Mouse (Mus musculus): ENCODE data around the gene Rnasek. TPM values are rescaled to one million over a fixed set of nuclear protein-coding genes. Genes with fewer than 3 reads are reported as not detected.

Rnasek gene
- polyA plus RNA-seq, 1 experiment from 2014 or later = 164 TPM

GRCm38 (mm10) chr11:70250150-70250549 lies 10.5 kb upstream of the Rnasek start:
- H3K4me2 ChIP-seq (replicated peaks; ENCODE audit: low read depth, low read length) = no peak overlapping the region
- H3K4me3 ChIP-seq (ENCODE audit: low read depth, low read length) = no peak overlapping the region
- H3K9me3 ChIP-seq (ENCODE audit: control insufficient read depth, low read depth, low read length) = no peaks in the 10 kb centered on the region
- 0 out of 2 replicates have a peak, but pooled peaks cover 4% of the 10 kb centered on the region for H3K4me1 ChIP-seq (ENCODE audit: control insufficient read depth, insufficient read depth, low read length)
- H3K36me3 ChIP-seq (ENCODE audit: control insufficient read depth, insufficient read depth, low read length) = no peaks in the 10 kb centered on the region
- 72% methylated on average over 11 of the region's 11 CpGs for WGBS
- H3K27ac ChIP-seq (ENCODE audit: low read length) = no peak overlapping the region
- H3K27me3 ChIP-seq (ENCODE audit: control insufficient read depth, insufficient read depth, low read length) = 0 out of 2 replicates have a peak, but pooled peaks cover 7% of the 10 kb centered on the region
- no peak overlapping the region for H3K9ac ChIP-seq (replicated peaks; ENCODE audit: low read depth, low read length)
- no peak for ATAC-seq (ENCODE audit: insufficient number of reproducible peaks, insufficient read depth, low FRiP score, low read depth)

DNA sequence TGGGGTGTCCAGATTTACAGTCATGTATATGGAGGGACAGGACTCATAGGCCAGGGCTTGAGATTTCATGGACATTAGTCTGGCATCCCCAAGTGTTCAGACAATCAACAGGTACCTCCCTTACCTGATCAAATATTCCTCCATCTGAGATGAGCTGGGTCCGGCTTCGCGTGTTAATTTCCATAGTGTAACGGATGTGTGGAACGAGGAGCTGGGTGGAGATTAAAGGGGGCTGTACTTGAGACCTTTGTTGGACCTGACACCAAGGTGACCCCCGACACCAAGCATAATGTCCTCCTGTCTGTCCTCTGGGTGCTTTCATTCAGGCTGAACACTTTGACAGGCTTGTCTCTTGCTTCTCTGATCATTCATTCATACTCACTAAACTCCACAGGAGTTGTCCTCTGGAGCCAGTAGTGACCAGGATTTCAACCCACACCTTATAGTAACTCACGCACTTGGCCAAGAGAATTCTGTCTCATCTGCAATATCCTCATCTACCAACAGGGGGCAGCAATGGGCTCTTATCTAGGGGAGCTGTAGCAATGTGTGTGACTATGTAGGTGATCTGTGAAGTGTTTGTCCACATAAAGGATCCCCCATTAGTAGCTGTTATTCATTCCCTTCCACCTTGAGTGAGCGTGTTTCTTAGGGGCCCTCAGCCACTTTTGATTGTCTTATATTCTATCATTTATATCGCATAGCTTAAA lies 7.6 kb upstream of the Rnasek start:
- WGBS = 52% methylated on average over 9 of the region's 9 CpGs

DNA sequence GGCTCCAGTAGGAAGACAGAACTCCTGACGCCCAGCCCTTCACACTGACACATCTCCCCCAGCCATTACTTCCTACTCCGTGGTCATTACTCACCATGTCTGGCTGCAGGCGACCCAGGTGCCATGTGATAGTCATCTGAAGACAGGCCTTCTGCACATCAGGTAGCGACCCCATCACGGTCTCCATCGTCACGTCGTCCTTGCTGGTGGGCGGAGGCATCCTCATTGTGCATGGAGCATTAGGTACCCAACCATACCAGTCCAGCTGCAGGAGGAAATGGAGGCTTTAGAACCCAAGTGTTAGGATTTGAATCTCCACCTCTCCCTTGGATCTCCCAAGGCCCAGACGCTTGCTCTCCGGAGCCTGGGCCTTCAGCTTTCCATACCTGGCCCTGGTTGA lies 2.9 kb upstream of the Rnasek start:
- no peak overlapping the region for H3K4me3 ChIP-seq (ENCODE audit: low read depth, low read length)
- H3K9me3 ChIP-seq (ENCODE audit: control insufficient read depth, low read depth, low read length) = no peaks in the 10 kb centered on the region
- H3K4me2 ChIP-seq (replicated peaks; ENCODE audit: low read depth, low read length) = no peak overlapping the region
- H3K36me3 ChIP-seq (ENCODE audit: control insufficient read depth, insufficient read depth, low read length) = no peaks in the 10 kb centered on the region
- H3K9ac ChIP-seq (replicated peaks; ENCODE audit: low read depth, low read length) = no peak overlapping the region
- H3K4me1 ChIP-seq (ENCODE audit: control insufficient read depth, insufficient read depth, low read length) = peaks cover 12% of the 10 kb centered on the region
- ATAC-seq (ENCODE audit: insufficient number of reproducible peaks, insufficient read depth, low FRiP score, low read depth) = no peak
- no peaks in the 10 kb centered on the region for H3K27me3 ChIP-seq (ENCODE audit: control insufficient read depth, insufficient read depth, low read length)
- no peak overlapping the region for H3K27ac ChIP-seq (ENCODE audit: low read length)
- 71% methylated on average over 11 of the region's 11 CpGs for WGBS

More for the DNA sequence above, 7.6 kb upstream of the Rnasek start:
- Histone ChIP-seq H3K4me2 (replicated peaks; ENCODE audit: low read depth, low read length) (no peak overlapping the region), H3K9me3 (ENCODE audit: control insufficient read depth, low read depth, low read length) (no peaks in the 10 kb centered on the region), H3K27ac (ENCODE audit: low read length) (no peak overlapping the region), H3K9ac (replicated peaks; ENCODE audit: low read depth, low read length) (no peak overlapping the region), H3K4me3 (ENCODE audit: low read depth, low read length) (no peak overlapping the region), H3K36me3 (ENCODE audit: control insufficient read depth, insufficient read depth, low read length) (no peaks in the 10 kb centered on the region), H3K4me1 (ENCODE audit: control insufficient read depth, insufficient read depth, low read length) (no peaks in the 10 kb centered on the region), H3K27me3 (ENCODE audit: control insufficient read depth, insufficient read depth, low read length) (no peaks in the 10 kb centered on the region)
- ATAC-seq (ENCODE audit: insufficient number of reproducible peaks, insufficient read depth, low FRiP score, low read depth) = no peak

DNA sequence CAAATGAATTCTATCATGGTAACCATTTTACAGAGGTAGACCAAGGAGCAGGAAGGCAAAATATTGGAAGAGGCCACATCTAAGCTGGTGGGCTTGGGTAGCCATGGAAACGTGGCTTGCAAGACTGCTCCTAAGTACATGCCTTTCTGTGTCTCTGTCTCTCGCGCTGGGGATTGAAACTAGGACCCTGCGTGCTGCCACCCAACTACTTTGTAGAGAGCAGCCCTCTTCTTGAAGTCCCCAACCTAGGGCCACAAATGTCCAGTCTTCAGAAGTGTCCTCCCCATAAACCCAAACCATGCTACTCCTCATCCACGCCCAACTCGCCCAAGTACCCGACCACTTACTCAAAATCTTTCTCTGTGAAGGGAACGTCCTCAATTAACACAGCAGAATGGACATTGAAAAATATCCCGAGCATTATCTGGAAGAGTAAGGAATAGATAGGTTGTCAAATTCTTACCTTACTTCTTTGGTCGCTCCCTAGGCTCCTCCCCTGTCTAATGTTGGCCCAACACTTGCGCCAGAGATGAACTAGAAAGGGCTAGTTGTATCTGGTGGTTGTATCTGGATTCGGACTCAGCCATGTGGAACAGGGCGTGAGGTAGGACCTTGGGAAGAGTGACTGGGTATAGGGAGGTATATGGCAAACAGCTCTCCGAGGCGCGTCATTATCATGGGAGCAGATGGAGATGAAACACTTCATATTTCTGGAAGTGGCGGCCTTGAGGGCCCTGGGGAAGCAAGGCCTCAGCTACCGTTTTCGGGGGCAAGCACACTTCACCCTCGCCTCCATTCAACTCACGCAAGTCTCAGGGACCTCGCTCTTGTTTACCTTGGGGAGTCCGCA lies 826 bp downstream of the Rnasek start:
- ATAC-seq (ENCODE audit: insufficient number of reproducible peaks, insufficient read depth, low FRiP score, low read depth) = no peak
- 12% methylated on average over 23 of the region's 23 CpGs for WGBS

GRCm38 (mm10) chr11:70237457-70238167 lies 2.0 kb downstream of the Rnasek start, which contains the start of gene 0610010K14Rik:
0610010K14Rik (minus strand) TSS chr11:70237914.
- peak within 1 kb of the TSS; percentile 96 for H3K4me2 ChIP-seq (replicated peaks; ENCODE audit: low read depth, low read length)
- H3K27me3 ChIP-seq (ENCODE audit: control insufficient read depth, insufficient read depth, low read length) = no peaks in the 10 kb centered on the region
- H3K9me3 ChIP-seq (ENCODE audit: control insufficient read depth, low read depth, low read length) = no peaks in the 10 kb centered on the region
- peak; percentile 95 for ATAC-seq (ENCODE audit: insufficient number of reproducible peaks, insufficient read depth, low FRiP score, low read depth)
- peaks cover 22% of the 10 kb centered on the region for H3K4me1 ChIP-seq (ENCODE audit: control insufficient read depth, insufficient read depth, low read length)
- H3K36me3 ChIP-seq (ENCODE audit: control insufficient read depth, insufficient read depth, low read length) = peaks cover 6% of the 10 kb centered on the region
- H3K4me3 ChIP-seq (ENCODE audit: low read depth, low read length) = peak within 1 kb of the TSS; percentile 64
- under 1% methylated on average over 70 of the region's 70 CpGs for WGBS
- H3K9ac ChIP-seq (replicated peaks; ENCODE audit: low read depth, low read length) = peak within 1 kb of the TSS; percentile 89
- peak within 1 kb of the TSS; percentile 94 for H3K27ac ChIP-seq (ENCODE audit: low read length)

More for the DNA sequence above, 826 bp downstream of the Rnasek start:
- Histone ChIP-seq H3K4me1 (ENCODE audit: control insufficient read depth, insufficient read depth, low read length) (peaks cover 22% of the 10 kb centered on the region), H3K4me2 (replicated peaks; ENCODE audit: low read depth, low read length) (peak overlapping the region; percentile 96), H3K36me3 (ENCODE audit: control insufficient read depth, insufficient read depth, low read length) (peaks cover 6% of the 10 kb centered on the region), H3K4me3 (ENCODE audit: low read depth, low read length) (peak overlapping the region; percentile 64), H3K9ac (replicated peaks; ENCODE audit: low read depth, low read length) (peak overlapping the region; percentile 89), H3K27ac (ENCODE audit: low read length) (peak overlapping the region; percentile 94), H3K27me3 (ENCODE audit: control insufficient read depth, insufficient read depth, low read length) (no peaks in the 10 kb centered on the region), H3K9me3 (ENCODE audit: control insufficient read depth, low read depth, low read length) (no peaks in the 10 kb centered on the region)

GRCm38 (mm10) chr11:70236717-70237116 lies 2.9 kb downstream of the Rnasek start:
- Histone ChIP-seq H3K36me3 (ENCODE audit: control insufficient read depth, insufficient read depth, low read length) (peaks cover 6% of the 10 kb centered on the region), H3K4me3 (ENCODE audit: low read depth, low read length) (peak overlapping the region; percentile 64), H3K27ac (ENCODE audit: low read length) (peak overlapping the region; percentile 94; the same call in 1 of the 2 replicates), H3K9ac (replicated peaks; ENCODE audit: low read depth, low read length) (peak overlapping the region; percentile 89; the same call in 1 of the 2 replicates), H3K27me3 (ENCODE audit: control insufficient read depth, insufficient read depth, low read length) (no peaks in the 10 kb centered on the region), H3K4me2 (replicated peaks; ENCODE audit: low read depth, low read length) (peak overlapping the region; percentile 96), H3K9me3 (ENCODE audit: control insufficient read depth, low read depth, low read length) (no peaks in the 10 kb centered on the region), H3K4me1 (ENCODE audit: control insufficient read depth, insufficient read depth, low read length) (peaks cover 22% of the 10 kb centered on the region)
- no peak for ATAC-seq (ENCODE audit: insufficient number of reproducible peaks, insufficient read depth, low FRiP score, low read depth)
- WGBS = 28% methylated on average over 7 of the region's 7 CpGs

GRCm38 (mm10) chr11:70235254-70235900 lies 4.3 kb downstream of the Rnasek start:
- Histone ChIP-seq H3K4me1 (ENCODE audit: control insufficient read depth, insufficient read depth, low read length) (peaks cover 19% of the 10 kb centered on the region), H3K9ac (replicated peaks; ENCODE audit: low read depth, low read length) (no peak overlapping the region), H3K27ac (ENCODE audit: low read length) (no peak overlapping the region), H3K4me2 (replicated peaks; ENCODE audit: low read depth, low read length) (no peak overlapping the region), H3K27me3 (ENCODE audit: control insufficient read depth, insufficient read depth, low read length) (no peaks in the 10 kb centered on the region), H3K36me3 (ENCODE audit: control insufficient read depth, insufficient read depth, low read length) (peaks cover 6% of the 10 kb centered on the region), H3K4me3 (ENCODE audit: low read depth, low read length) (no peak overlapping the region), H3K9me3 (ENCODE audit: control insufficient read depth, low read depth, low read length) (no peaks in the 10 kb centered on the region)
- ATAC-seq (ENCODE audit: insufficient number of reproducible peaks, insufficient read depth, low FRiP score, low read depth) = no peak
- 89% methylated on average over 12 of the region's 12 CpGs for WGBS

DNA sequence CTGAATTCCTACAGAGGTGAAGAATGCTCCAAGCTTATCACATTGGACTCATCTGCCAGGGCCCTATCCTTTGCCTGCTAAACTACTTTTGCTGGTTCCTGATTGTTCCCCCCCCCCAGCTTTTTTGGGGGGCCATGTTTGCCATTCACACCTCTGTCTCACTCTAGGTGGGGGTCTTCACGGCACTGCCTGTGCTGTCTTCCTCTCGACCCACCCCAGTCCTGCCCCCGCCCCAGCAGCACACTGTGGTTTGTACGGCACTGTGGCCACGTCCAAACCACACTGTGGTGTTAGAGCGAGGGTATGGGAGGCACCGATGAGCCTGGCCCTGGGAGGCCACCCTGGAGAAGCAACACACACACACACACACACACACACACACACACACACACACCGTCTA lies 5.1 kb downstream of the Rnasek start:
- ATAC-seq (ENCODE audit: insufficient number of reproducible peaks, insufficient read depth, low FRiP score, low read depth) = no peak
- Histone ChIP-seq H3K9ac (replicated peaks; ENCODE audit: low read depth, low read length) (no peak overlapping the region), H3K4me1 (ENCODE audit: control insufficient read depth, insufficient read depth, low read length) (peaks cover 17% of the 10 kb centered on the region), H3K4me2 (replicated peaks; ENCODE audit: low read depth, low read length) (no peak overlapping the region), H3K4me3 (ENCODE audit: low read depth, low read length) (no peak overlapping the region), H3K36me3 (ENCODE audit: control insufficient read depth, insufficient read depth, low read length) (peaks cover 6% of the 10 kb centered on the region), H3K27me3 (ENCODE audit: control insufficient read depth, insufficient read depth, low read length) (no peaks in the 10 kb centered on the region), H3K9me3 (ENCODE audit: control insufficient read depth, low read depth, low read length) (no peaks in the 10 kb centered on the region), H3K27ac (ENCODE audit: low read length) (no peak overlapping the region)
- 82% methylated on average over 8 of the region's 8 CpGs for WGBS
